Mouse (Mus musculus): ENCODE results near the gene Cxcl17. TPM values are rescaled to one million over a fixed set of nuclear protein-coding genes. Genes with fewer than 3 reads are reported as not detected.

The Cxcl17 gene
- polyA plus RNA-seq, 1 experiment from 2014 or later: 0.29 TPM

DNA sequence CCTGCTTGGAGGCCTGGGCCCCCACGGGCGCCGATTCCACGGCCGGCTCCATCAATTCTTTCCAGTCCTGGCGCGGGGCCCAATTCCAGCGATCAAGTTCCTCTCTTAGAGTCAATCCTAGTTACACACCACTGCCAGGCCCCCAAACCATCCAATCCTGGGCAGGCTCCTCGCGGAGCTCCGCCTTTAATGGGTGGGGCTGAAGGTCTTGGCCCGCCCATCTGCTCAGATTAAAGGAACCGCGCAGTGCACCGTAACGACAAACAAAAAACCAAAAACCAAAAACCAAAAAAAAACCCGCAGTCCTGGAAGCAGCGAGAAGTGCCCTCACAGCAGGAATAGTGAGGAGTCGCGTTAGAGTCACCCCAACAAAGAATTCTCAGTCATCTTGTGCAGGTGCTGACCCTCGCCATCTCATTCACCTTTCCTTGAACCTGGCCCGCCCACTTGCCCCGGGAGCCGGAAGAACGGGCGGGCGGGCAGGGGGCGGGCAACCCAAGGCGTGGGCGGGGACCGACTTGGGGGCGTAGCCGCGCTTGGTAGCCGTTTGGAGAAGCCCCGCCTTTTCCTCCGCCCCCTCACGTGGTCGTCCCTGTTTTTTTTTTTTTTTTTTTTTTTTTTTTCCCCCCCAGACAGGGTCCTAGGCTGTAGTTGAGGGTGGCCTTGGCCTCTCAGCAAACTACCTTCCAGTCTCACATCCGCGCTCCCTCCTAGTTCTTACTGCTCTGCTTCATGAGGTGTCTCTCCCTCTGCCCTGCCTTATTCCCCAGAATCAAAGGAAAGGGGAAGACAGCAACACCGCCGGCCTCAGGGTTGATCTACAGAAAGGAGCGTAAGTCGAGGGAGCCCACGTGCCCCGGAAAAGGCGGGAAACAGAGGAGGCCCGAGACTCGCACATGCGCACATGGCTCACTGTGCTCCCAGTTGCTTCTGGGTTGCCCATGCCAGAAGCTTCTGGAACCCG lies 16.8 kb downstream of the Cxcl17 start:
- peak; percentile 97 for ATAC-seq (ENCODE audit: low FRiP score, low TSS enrichment)
- Histone ChIP-seq H3K36me3 (ENCODE audit: control insufficient read depth, insufficient read depth, low read length) (no peaks in the 10 kb centered on the region), H3K4me3 (replicated peaks; ENCODE audit: low read depth, low read length) (peak overlapping the region; percentile 66), H3K27me3 (ENCODE audit: control insufficient read depth, insufficient read depth, low read length) (no peaks in the 10 kb centered on the region), H3K9ac (replicated peaks; ENCODE audit: low read length) (peak overlapping the region; percentile 72), H3K27ac (replicated peaks; ENCODE audit: low read depth, low read length) (peak overlapping the region; percentile 71), H3K4me2 (ENCODE audit: low read length) (peak overlapping the region; percentile 81), H3K4me1 (ENCODE audit: control insufficient read depth, insufficient read depth, low read length) (peaks cover 20% of the 10 kb centered on the region), H3K9me3 (ENCODE audit: control insufficient read depth, low read length) (no peaks in the 10 kb centered on the region)
- peak; percentile 96 for DNase-seq
- WGBS: 5% methylated on average over 51 of the region's 52 CpGs

DNA sequence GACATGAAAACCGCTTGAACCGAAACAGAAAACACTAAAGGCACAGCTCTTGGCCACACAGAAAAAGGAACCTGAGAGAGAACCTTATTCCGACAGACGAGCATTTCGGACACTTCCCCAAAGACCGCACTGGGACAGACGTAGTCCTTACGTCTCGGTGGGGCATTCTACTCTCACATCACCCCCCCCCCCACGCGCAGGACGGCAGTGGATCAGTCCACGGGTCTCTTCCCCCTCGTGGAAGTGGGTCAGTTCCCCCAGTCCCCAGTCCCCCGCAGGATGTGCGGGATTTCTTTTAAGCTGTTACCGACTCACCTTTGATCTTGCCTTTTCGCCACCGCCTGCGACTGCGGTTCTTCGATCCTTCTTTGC lies 17.5 kb downstream of the Cxcl17 start:
- DNase-seq (no peak), ATAC-seq (ENCODE audit: low FRiP score, low TSS enrichment) (peak; percentile 57)
- H3K27ac ChIP-seq (replicated peaks; ENCODE audit: low read depth, low read length): peak overlapping the region; percentile 55
- H3K27me3 ChIP-seq (ENCODE audit: control insufficient read depth, insufficient read depth, low read length): no peaks in the 10 kb centered on the region
- 0 out of 2 replicates have a peak, but pooled peaks cover under 1% of the 10 kb centered on the region for H3K36me3 ChIP-seq (ENCODE audit: control insufficient read depth, insufficient read depth, low read length)
- WGBS: under 1% methylated on average over 22 of the region's 22 CpGs
- peak overlapping the region; percentile 72 for H3K9ac ChIP-seq (replicated peaks; ENCODE audit: low read length)
- H3K4me2 ChIP-seq (ENCODE audit: low read length): peak overlapping the region; percentile 81
- H3K9me3 ChIP-seq (ENCODE audit: control insufficient read depth, low read length): no peaks in the 10 kb centered on the region
- peaks cover 23% of the 10 kb centered on the region for H3K4me1 ChIP-seq (ENCODE audit: control insufficient read depth, insufficient read depth, low read length)
- peak overlapping the region; percentile 66 for H3K4me3 ChIP-seq (replicated peaks; ENCODE audit: low read depth, low read length)

GRCm38 (mm10) chr7:25394754-25395153 lies 17.9 kb downstream of the Cxcl17 start:
- H3K27ac ChIP-seq (replicated peaks; ENCODE audit: low read depth, low read length): no peak overlapping the region; the same call in 1 of the 2 replicates
- no peaks in the 10 kb centered on the region for H3K27me3 ChIP-seq (ENCODE audit: control insufficient read depth, insufficient read depth, low read length)
- H3K36me3 ChIP-seq (ENCODE audit: control insufficient read depth, insufficient read depth, low read length): 0 out of 2 replicates have a peak, but pooled peaks cover 2% of the 10 kb centered on the region
- H3K9me3 ChIP-seq (ENCODE audit: control insufficient read depth, low read length): no peaks in the 10 kb centered on the region
- peak; percentile 40 for DNase-seq
- 20% methylated on average over 7 of the region's 7 CpGs for WGBS
- H3K4me3 ChIP-seq (replicated peaks; ENCODE audit: low read depth, low read length): peak overlapping the region; percentile 66
- peak overlapping the region; percentile 81 for H3K4me2 ChIP-seq (ENCODE audit: low read length)
- peaks cover 27% of the 10 kb centered on the region for H3K4me1 ChIP-seq (ENCODE audit: control insufficient read depth, insufficient read depth, low read length)
- H3K9ac ChIP-seq (replicated peaks; ENCODE audit: low read length): peak overlapping the region; percentile 72
- ATAC-seq (ENCODE audit: low FRiP score, low TSS enrichment): no peak

- Histone ChIP-seq H3K4me2 (ENCODE audit: low read length) (peak overlapping the region; percentile 81), H3K27me3 (ENCODE audit: control insufficient read depth, insufficient read depth, low read length) (no peaks in the 10 kb centered on the region), H3K9ac (replicated peaks; ENCODE audit: low read length) (no peak overlapping the region; the same call in 1 of the 2 replicates), H3K36me3 (ENCODE audit: control insufficient read depth, insufficient read depth, low read length) (0 out of 2 replicates have a peak, but pooled peaks cover 2% of the 10 kb centered on the region), H3K9me3 (ENCODE audit: control insufficient read depth, low read length) (no peaks in the 10 kb centered on the region), H3K4me1 (ENCODE audit: control insufficient read depth, insufficient read depth, low read length) (peaks cover 30% of the 10 kb centered on the region), H3K4me3 (replicated peaks; ENCODE audit: low read depth, low read length) (peak overlapping the region; percentile 66), H3K27ac (replicated peaks; ENCODE audit: low read depth, low read length) (no peak overlapping the region)
- 75% methylated on average over 8 of the region's 8 CpGs for WGBS
- ATAC-seq (ENCODE audit: low FRiP score, low TSS enrichment) (no peak), DNase-seq (no peak)
These were observed 19.1 kb downstream of the Cxcl17 start for GRCm38 (mm10) chr7:25393451-25394210.

DNA sequence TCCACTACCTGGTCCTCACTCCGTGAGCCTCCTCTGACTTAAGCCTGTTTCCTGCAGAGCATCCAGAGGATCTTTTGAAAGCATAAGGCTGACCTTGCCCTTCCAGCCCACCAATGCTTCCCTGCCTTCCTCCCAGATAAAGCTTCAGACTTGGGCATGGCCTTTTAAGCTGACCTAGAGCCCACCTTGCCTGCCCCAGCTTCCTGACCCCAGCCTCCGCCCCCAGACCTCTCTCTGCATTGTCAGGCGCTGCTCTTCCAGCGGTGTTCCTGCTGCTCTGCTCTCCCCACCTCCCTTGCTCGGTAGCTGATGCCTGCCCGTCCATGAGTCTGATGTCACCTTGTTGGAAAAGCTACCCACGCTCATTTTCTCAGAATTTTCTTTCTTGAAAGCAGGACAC lies 19.8 kb downstream of the Cxcl17 start:
- DNase-seq (no peak), ATAC-seq (ENCODE audit: low FRiP score, low TSS enrichment) (no peak)
- peaks cover 30% of the 10 kb centered on the region for H3K4me1 ChIP-seq (ENCODE audit: control insufficient read depth, insufficient read depth, low read length)
- H3K4me2 ChIP-seq (ENCODE audit: low read length): 0 out of 2 replicates have a peak overlapping the region, but pooled peaks have one; percentile 9
- no peaks in the 10 kb centered on the region for H3K9me3 ChIP-seq (ENCODE audit: control insufficient read depth, low read length)
- H3K27me3 ChIP-seq (ENCODE audit: control insufficient read depth, insufficient read depth, low read length): no peaks in the 10 kb centered on the region
- peaks cover 9% of the 10 kb centered on the region for H3K36me3 ChIP-seq (ENCODE audit: control insufficient read depth, insufficient read depth, low read length)
- no peak overlapping the region; the same call in 1 of the 2 replicates for H3K9ac ChIP-seq (replicated peaks; ENCODE audit: low read length)
- no peak overlapping the region for H3K4me3 ChIP-seq (replicated peaks; ENCODE audit: low read depth, low read length)
- no peak overlapping the region for H3K27ac ChIP-seq (replicated peaks; ENCODE audit: low read depth, low read length)
- 37% methylated on average over 7 of the region's 7 CpGs for WGBS

GRCm38 (mm10) chr7:25391856-25392453 lies 20.7 kb downstream of the Cxcl17 start:
- ATAC-seq (ENCODE audit: low FRiP score, low TSS enrichment) (no peak), DNase-seq (no peak)
- no peak overlapping the region for H3K4me3 ChIP-seq (replicated peaks; ENCODE audit: low read depth, low read length)
- peaks cover 16% of the 10 kb centered on the region for H3K36me3 ChIP-seq (ENCODE audit: control insufficient read depth, insufficient read depth, low read length)
- WGBS: 62% methylated on average over 2 of the region's 2 CpGs
- no peak overlapping the region for H3K4me2 ChIP-seq (ENCODE audit: low read length)
- H3K27ac ChIP-seq (replicated peaks; ENCODE audit: low read depth, low read length): no peak overlapping the region
- no peaks in the 10 kb centered on the region for H3K9me3 ChIP-seq (ENCODE audit: control insufficient read depth, low read length)
- H3K4me1 ChIP-seq (ENCODE audit: control insufficient read depth, insufficient read depth, low read length): peaks cover 30% of the 10 kb centered on the region
- H3K27me3 ChIP-seq (ENCODE audit: control insufficient read depth, insufficient read depth, low read length): no peaks in the 10 kb centered on the region
- H3K9ac ChIP-seq (replicated peaks; ENCODE audit: low read length): no peak overlapping the region

DNA sequence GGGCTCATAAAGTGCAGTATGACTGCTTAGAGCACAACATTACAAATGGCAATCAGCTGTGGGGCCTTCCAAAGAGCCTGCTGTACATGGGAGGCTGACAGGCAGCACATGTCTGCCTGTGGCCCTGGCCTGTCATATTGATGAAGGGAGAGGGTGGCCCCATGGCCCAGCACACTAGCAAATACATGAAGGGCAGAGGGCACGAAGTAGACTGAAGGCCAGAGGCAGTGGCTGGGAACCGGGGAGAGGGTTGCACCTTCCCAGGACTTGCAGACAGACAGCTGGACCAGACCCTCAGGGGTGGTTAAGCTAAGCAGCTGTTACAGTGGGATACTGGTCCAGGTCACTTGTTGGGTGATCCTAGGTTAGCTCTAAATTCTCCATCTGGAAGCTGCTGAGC lies 21.7 kb downstream of the Cxcl17 start:
- Histone ChIP-seq H3K9me3 (ENCODE audit: control insufficient read depth, low read length) (no peaks in the 10 kb centered on the region), H3K4me2 (ENCODE audit: low read length) (no peak overlapping the region), H3K36me3 (ENCODE audit: control insufficient read depth, insufficient read depth, low read length) (peaks cover 20% of the 10 kb centered on the region), H3K9ac (replicated peaks; ENCODE audit: low read length) (no peak overlapping the region; the same call in 1 of the 2 replicates), H3K27ac (replicated peaks; ENCODE audit: low read depth, low read length) (no peak overlapping the region), H3K27me3 (ENCODE audit: control insufficient read depth, insufficient read depth, low read length) (no peaks in the 10 kb centered on the region), H3K4me3 (replicated peaks; ENCODE audit: low read depth, low read length) (no peak overlapping the region), H3K4me1 (ENCODE audit: control insufficient read depth, insufficient read depth, low read length) (peaks cover 30% of the 10 kb centered on the region)
- 58% methylated on average over 2 of the region's 2 CpGs for WGBS
- DNase-seq (no peak), ATAC-seq (ENCODE audit: low FRiP score, low TSS enrichment) (no peak)

- Histone ChIP-seq H3K4me2 (ENCODE audit: low read length) (no peak overlapping the region), H3K9me3 (ENCODE audit: control insufficient read depth, low read length) (no peaks in the 10 kb centered on the region), H3K4me1 (ENCODE audit: control insufficient read depth, insufficient read depth, low read length) (peaks cover 30% of the 10 kb centered on the region), H3K27me3 (ENCODE audit: control insufficient read depth, insufficient read depth, low read length) (no peaks in the 10 kb centered on the region), H3K4me3 (replicated peaks; ENCODE audit: low read depth, low read length) (no peak overlapping the region), H3K36me3 (ENCODE audit: control insufficient read depth, insufficient read depth, low read length) (peaks cover 26% of the 10 kb centered on the region), H3K9ac (replicated peaks; ENCODE audit: low read length) (no peak overlapping the region), H3K27ac (replicated peaks; ENCODE audit: low read depth, low read length) (no peak overlapping the region)
- DNase-seq (no peak), ATAC-seq (ENCODE audit: low FRiP score, low TSS enrichment) (no peak)
- WGBS: 38% methylated on average over 8 of the region's 8 CpGs
These were observed 22.5 kb downstream of the Cxcl17 start for GRCm38 (mm10) chr7:25390054-25390770.

Data from midbrain, embryonic 14.5 days (tissue).